ENCODE assay signal across 10 mouse cellular contexts in the genomic region with DNA sequence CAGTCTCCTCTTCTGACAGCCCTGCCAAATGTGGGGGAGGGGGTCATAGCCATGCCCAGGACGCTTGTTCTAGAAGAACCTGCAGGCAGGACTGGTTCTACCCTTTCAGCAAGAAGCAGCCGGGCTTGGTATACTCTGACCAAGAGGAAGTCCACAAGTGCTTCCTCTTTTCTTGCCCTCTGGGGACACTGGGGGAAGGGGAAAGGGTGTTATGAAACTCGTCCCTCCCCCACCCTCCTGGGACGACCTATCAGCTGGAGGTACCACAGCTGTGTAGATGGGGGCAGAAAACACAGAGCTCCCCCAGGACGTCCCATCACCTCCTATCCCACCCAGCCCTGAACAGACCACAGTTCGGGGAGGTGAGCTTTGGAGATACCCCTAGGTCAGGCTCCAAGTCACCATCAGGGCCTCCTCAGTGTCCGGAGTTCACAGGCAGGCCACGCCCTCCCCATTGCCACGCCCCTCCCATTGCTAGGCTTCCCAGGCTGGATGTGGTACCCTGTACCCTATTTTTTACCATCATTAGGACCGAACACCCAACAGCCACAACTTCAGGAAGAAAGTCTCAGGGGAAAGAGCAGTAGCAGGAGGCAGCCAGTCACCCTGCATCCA. TPM values are rescaled to one million over a fixed set of nuclear protein-coding genes. Genes with fewer than 3 reads are reported as not detected.
A peak's percentile ranks its signal among the peaks of the same experiment; 100 is the strongest.
DNase-seq lines count a peak whose midpoint lies in the region; ATAC-seq lines count a peak whose summit lies in the region.
"Had no signal": no experiment of that assay in that cellular context is flagged by ENCODE, and none has a peak within 500 bp of the region (broad histone marks: within the 10 kb centered on the region; RNA-seq: fewer than 3 reads in every experiment).

No protein-coding gene starts in this region.

- 37% methylated on average over 10 of the region's 10 CpGs for WGBS in embryonic facial prominence, embryonic 15.5 days
- WGBS in embryonic facial prominence, embryonic 10.5 days, result 35% methylated on average over 10 of the region's 10 CpGs

- H3K4me3 ChIP-seq in embryonic facial prominence, embryonic 15.5 days (replicated peaks), result no peak overlapping the region
- H3K4me3 ChIP-seq in embryonic facial prominence, embryonic 10.5 days, result no peak overlapping the region

- intact Hi-C loops in heart, postnatal 25 days (cut with DNase I), result no loop called here

- H3K4me1 ChIP-seq in embryonic facial prominence, embryonic 15.5 days, result no peaks in the 10 kb centered on the region
- H3K4me1 ChIP-seq in embryonic facial prominence, embryonic 10.5 days, result 0 out of 2 replicates have a peak, but pooled peaks cover 2% of the 10 kb centered on the region

- peak; percentile 34; the same call in 1 of the 2 replicates for ATAC-seq in embryonic facial prominence, embryonic 15.5 days (ENCODE audit: insufficient number of reproducible peaks, low FRiP score, low TSS enrichment, low read depth)
- peak; percentile 94 for ATAC-seq in megakaryocyte, adult 5-6 weeks (ENCODE audit: poor library complexity, severe bottlenecking)
- ATAC-seq: hindbrain, postnatal 0 days had no signal

- H3K27me3 ChIP-seq in embryonic facial prominence, embryonic 15.5 days, result no peaks in the 10 kb centered on the region
- H3K27me3 ChIP-seq in embryonic facial prominence, embryonic 10.5 days (replicated peaks; ENCODE audit: low read depth, poor library complexity, severe bottlenecking), result no peaks in the 10 kb centered on the region

- no peak overlapping the region for H3K4me2 ChIP-seq in embryonic facial prominence, embryonic 15.5 days (replicated peaks)

- H3K36me3 ChIP-seq in embryonic facial prominence, embryonic 15.5 days, result no peaks in the 10 kb centered on the region
- H3K36me3 ChIP-seq in embryonic facial prominence, embryonic 10.5 days (replicated peaks), result no peaks in the 10 kb centered on the region

- no peak for DNase-seq in embryonic facial prominence, embryonic 10.5 days (ENCODE audit: low spot score)
- peak; percentile 93 for DNase-seq in A20 (ENCODE audit: low read depth, low spot score)
- DNase-seq in heart, postnatal 25 days (ENCODE audit: low spot score), result peak; percentile 28
- no peak for DNase-seq in ovary, postnatal 14 days (ENCODE audit: low spot score)
- no peak for DNase-seq in layer of hippocampus, postnatal 14 days (ENCODE audit: low spot score in 2 of 2)
- DNase-seq in thymus, postnatal 10 days (ENCODE audit: low spot score in 2 of 2), result no peak

- H3K9ac ChIP-seq in embryonic facial prominence, embryonic 15.5 days, result no peak overlapping the region

- H3K9me3 ChIP-seq in embryonic facial prominence, embryonic 15.5 days (replicated peaks), result no peaks in the 10 kb centered on the region
- H3K9me3 ChIP-seq in embryonic facial prominence, embryonic 10.5 days, result 0 out of 2 replicates have a peak, but pooled peaks cover 3% of the 10 kb centered on the region

- no peak overlapping the region for H3K27ac ChIP-seq in embryonic facial prominence, embryonic 15.5 days (replicated peaks)
- H3K27ac ChIP-seq in embryonic facial prominence, embryonic 10.5 days (replicated peaks), result no peak overlapping the region
- H3K27ac ChIP-seq: hindbrain, postnatal 0 days had no signal

RNA-seq across cellular contexts. Expression of a gene that starts 17.6 kb away (rescaled TPM):
- 10.2 and 11.8 TPM in 2 replicates for polyA plus RNA-seq in embryonic facial prominence, embryonic 15.5 days (2015; fragmentation: Nextera tagmentation; extraction: Ambion mirVana)
- 1.3 and 1.4 TPM in 2 replicates for polyA plus RNA-seq in embryonic facial prominence, embryonic 10.5 days (2016; fragmentation: Nextera tagmentation; extraction: Ambion mirVana)
- 1 to 10 TPM; 1.1 to 1.4 TPM for total RNA-seq in heart, postnatal 25 days (2021)
- total RNA-seq in megakaryocyte, adult 5-6 weeks (2015), result 207 and 212 TPM in 2 replicates
- total RNA-seq in megakaryocyte, adult 5-6 weeks (2017), result 279 and 282 TPM in 2 replicates
- 1 to 10 TPM; 2.2 to 2.4 TPM for total RNA-seq in layer of hippocampus, postnatal 14 days (2021)

RNA-seq across cellular contexts. Expression of a gene that starts 24.9 kb away (rescaled TPM):
- polyA plus RNA-seq in embryonic facial prominence, embryonic 15.5 days (2015; fragmentation: Nextera tagmentation; extraction: Ambion mirVana), result 2.4 and 3.0 TPM in 2 replicates
- 1.2 TPM in 2 replicates for polyA plus RNA-seq in embryonic facial prominence, embryonic 10.5 days (2016; fragmentation: Nextera tagmentation; extraction: Ambion mirVana)
- 10 to 100 TPM; 15.8 to 16.7 TPM for total RNA-seq in heart, postnatal 25 days (2021)
- total RNA-seq in megakaryocyte, adult 5-6 weeks (2015), result 0.59 TPM in 1 of 2 replicates, not detected in the other
- total RNA-seq in megakaryocyte, adult 5-6 weeks (2017), result 0.22 TPM in 1 of 2 replicates, not detected in the other
- total RNA-seq in layer of hippocampus, postnatal 14 days (2021), result 1 to 10 TPM; 5.5 to 7.4 TPM
- polyA plus RNA-seq: C2C12 had no signal

RNA-seq across cellular contexts. Expression of a gene that starts 59.0 kb away (rescaled TPM):
- not detected in 2 replicates for polyA plus RNA-seq in embryonic facial prominence, embryonic 15.5 days (2015; fragmentation: Nextera tagmentation; extraction: Ambion mirVana)
- 0.36 and 0.38 TPM in 2 replicates for polyA plus RNA-seq in embryonic facial prominence, embryonic 10.5 days (2016; fragmentation: Nextera tagmentation; extraction: Ambion mirVana)
- not detected for total RNA-seq in heart, postnatal 25 days (2021)
- total RNA-seq in megakaryocyte, adult 5-6 weeks (2015), result not detected in 2 replicates
- total RNA-seq in megakaryocyte, adult 5-6 weeks (2017), result not detected in 2 replicates
- 1 to 10 TPM; 3.3 TPM for total RNA-seq in layer of hippocampus, postnatal 14 days (2021)
- polyA plus RNA-seq: C2C12 had no signal

Comparison
In these comparisons a context has a peak if more than half of its experiments do, and no peak if none do; other contexts are left out.
1. DNase-seq: peak in A20 (single experiment) and heart, postnatal 25 days (single experiment); none in embryonic facial prominence, embryonic 10.5 days (single experiment), ovary, postnatal 14 days (single experiment), layer of hippocampus, postnatal 14 days (0 of 2) and thymus, postnatal 10 days (0 of 2).
2. RNA of a gene that starts 17.6 kb away (total RNA-seq): 207 to 282 TPM in megakaryocyte, adult 5-6 weeks; 2.2 to 2.4 TPM in layer of hippocampus, postnatal 14 days and 1.1 to 1.4 TPM in heart, postnatal 25 days; every median in the first group is over 10 times any median in the second.
3. RNA of a gene that starts 24.9 kb away (total RNA-seq): 15.8 to 16.7 TPM in heart, postnatal 25 days and 5.5 to 7.4 TPM in layer of hippocampus, postnatal 14 days; 0.22 to 0.59 TPM in megakaryocyte, adult 5-6 weeks; every median in the first group is over 4 times any median in the second.
4. RNA of a gene that starts 59.0 kb away (total RNA-seq): 3.3 TPM in layer of hippocampus, postnatal 14 days; not detected in heart, postnatal 25 days and not detected in megakaryocyte, adult 5-6 weeks; every median in the first group is over 4 times any median in the second.